Mouse (Mus musculus) B cell, adult (primary cell): Measurements from ENCODE around the gene Emc9. TPM values are rescaled to one million over a fixed set of nuclear protein-coding genes. Genes with fewer than 3 reads are reported as not detected.

Experiments
- total RNA-seq: library from RNA; stranded (reverse); gene quantifications from 4 replicates; pipeline ENCODE4 v1.2.4, GENCODE M21; 2023; ENCODE audit not compliant: inconsistent age

Gene Emc9
- 4.8 to 8.4 TPM (median 7.1 TPM) in 4 replicates for total RNA-seq

GRCm38 (mm10) chr14:55584702-55585565 is at the start of gene Emc9:
Emc9 (minus strand) TSS chr14:55585302.

GRCm38 (mm10) chr14:55617822-55618221 is 32.7 kb upstream of the Emc9 start, which contains the start of gene Rec8:
Rec8 (plus strand) TSS chr14:55618037.

GRCm38 (mm10) chr14:55603271-55603632 is 18.1 kb upstream of the Emc9 start, which contains the start of gene Irf9:
Irf9 (plus strand) TSS chr14:55603571.

GRCm38 (mm10) chr14:55591331-55591891 is 6.3 kb upstream of the Emc9 start, which contains the start of gene Rnf31:
Rnf31 (plus strand) TSS chr14:55591708.

GRCm38 (mm10) chr14:55590748-55591330 is 5.7 kb upstream of the Emc9 start, which contains the start of gene Psme2:
Psme2 (minus strand) TSS chr14:55591113.

GRCm38 (mm10) chr14:55577871-55578667 is 7.0 kb downstream of the Emc9 start, which contains the start of gene Psme1:
Psme1 (plus strand) TSS chr14:55578123.

GRCm38 (mm10) chr14:55575302-55575701 is 9.8 kb downstream of the Emc9 start, which contains the start of gene Fitm1:
Fitm1 (plus strand) TSS chr14:55575617.

GRCm38 (mm10) chr14:55560202-55561073 is 24.7 kb downstream of the Emc9 start, which contains the start of gene A730061H03Rik:
A730061H03Rik (minus strand) TSS chr14:55560406.

GRCm38 (mm10) chr14:55559799-55560201 is 25.3 kb downstream of the Emc9 start, which contains the start of gene Dcaf11:
Dcaf11 (plus strand) TSS chr14:55560006.

GRCm38 (mm10) chr14:55540067-55540786 is 44.9 kb downstream of the Emc9 start, which contains the start of gene Pck2:
Pck2 (plus strand) TSS chr14:55540266.

Other genes starting within 250 kb of the Emc9 start
- 19.5 to 36.7 TPM (median 22.7 TPM) in 4 replicates for gene Dhrs4, start 106.5 kb downstream of the Emc9 start, total RNA-seq
- gene Carmil3, start 94.7 kb downstream of the Emc9 start, total RNA-seq = 4.4 to 6.7 TPM (median 5.7 TPM) in 4 replicates
- gene Cpne6, start 74.9 kb downstream of the Emc9 start, total RNA-seq = not detected in 4 replicates
- not detected in 4 replicates for gene Nrl, start 60.3 kb downstream of the Emc9 start, total RNA-seq
- gene Pck2, start 45.0 kb downstream of the Emc9 start, total RNA-seq = 44.0 to 58.0 TPM (median 50.7 TPM) in 4 replicates
- 80.8 to 92.0 TPM (median 87.8 TPM) in 4 replicates for gene Dcaf11, start 25.3 kb downstream of the Emc9 start, total RNA-seq
- 3.9 to 9.7 TPM (median 8.6 TPM) in 4 replicates for gene A730061H03Rik, start 24.9 kb downstream of the Emc9 start, total RNA-seq
- not detected in 4 replicates for gene Fitm1, start 9.7 kb downstream of the Emc9 start, total RNA-seq
- gene Psme1, start 7.2 kb downstream of the Emc9 start, total RNA-seq = 237 to 297 TPM (median 278 TPM) in 4 replicates
- 270 to 386 TPM (median 320 TPM) in 4 replicates for gene Psme2, start 5.8 kb upstream of the Emc9 start, total RNA-seq
- gene Rnf31, start 6.4 kb upstream of the Emc9 start, total RNA-seq = 98.7 to 119 TPM (median 107 TPM) in 4 replicates
- gene Irf9, start 18.3 kb upstream of the Emc9 start, total RNA-seq = 84.6 to 115 TPM (median 102 TPM) in 4 replicates
- gene Rec8, start 32.7 kb upstream of the Emc9 start, total RNA-seq = 0.84 to 1.9 TPM (median 1.3 TPM) in 4 replicates
- gene Ipo4, start 50.7 kb upstream of the Emc9 start, total RNA-seq = 42.8 to 71.0 TPM (median 59.7 TPM) in 4 replicates
- gene Gm49378, start 52.6 kb upstream of the Emc9 start, total RNA-seq = 1.2 to 6.3 TPM (median 3.5 TPM) in 4 replicates
- gene Tm9sf1, start 58.5 kb upstream of the Emc9 start, total RNA-seq = 43.5 to 50.3 TPM (median 46.2 TPM) in 4 replicates
- gene Tssk4, start 64.9 kb upstream of the Emc9 start, total RNA-seq = 2.7 to 3.3 TPM (median 3.2 TPM) in 4 replicates
- 48.6 to 57.5 TPM (median 51.4 TPM) in 4 replicates for gene Mdp1, start 75.2 kb upstream of the Emc9 start, total RNA-seq
- gene Gmpr2, start 86.6 kb upstream of the Emc9 start, total RNA-seq = 21.8 to 29.4 TPM (median 27.7 TPM) in 4 replicates
- 173 to 208 TPM (median 188 TPM) in 4 replicates for gene Nedd8, start 86.8 kb upstream of the Emc9 start, total RNA-seq
- 158 to 162 TPM (median 159 TPM) in 4 replicates for gene Tinf2, start 96.5 kb upstream of the Emc9 start, total RNA-seq
- gene Tgm1, start 128.6 kb upstream of the Emc9 start, total RNA-seq = 1.2 to 3.0 TPM (median 1.2 TPM) in 4 replicates
- 73.0 to 82.3 TPM (median 79.9 TPM) in 4 replicates for gene Rabggta, start 137.0 kb upstream of the Emc9 start, total RNA-seq
- 23.1 to 26.7 TPM (median 25.5 TPM) in 4 replicates for gene Dhrs1, start 160.4 kb upstream of the Emc9 start, total RNA-seq
- gene Nop9, start 160.4 kb upstream of the Emc9 start, total RNA-seq = 29.2 to 37.3 TPM (median 34.5 TPM) in 4 replicates
- gene Cideb, start 173.2 kb upstream of the Emc9 start, total RNA-seq = not detected in 4 replicates
- gene Ltb4r2, start 176.1 kb upstream of the Emc9 start, total RNA-seq = 0.22 to 0.84 TPM (median 0.36 TPM) in 3 of 4 replicates, not detected in the other
- gene Ltb4r1, start 180.7 kb upstream of the Emc9 start, total RNA-seq = not detected in 4 replicates
- gene Adcy4, start 198.8 kb upstream of the Emc9 start, total RNA-seq = 0.24 to 1.4 TPM (median 0.48 TPM) in 3 of 4 replicates, not detected in the other
- 86.4 to 109 TPM (median 93.4 TPM) in 4 replicates for gene Ripk3, start 203.6 kb upstream of the Emc9 start, total RNA-seq
- gene Nfatc4, start 237.8 kb upstream of the Emc9 start, total RNA-seq = not detected in 4 replicates